Comparison of ENCODE assay signal across 9 mouse cellular contexts in the genomic region with DNA sequence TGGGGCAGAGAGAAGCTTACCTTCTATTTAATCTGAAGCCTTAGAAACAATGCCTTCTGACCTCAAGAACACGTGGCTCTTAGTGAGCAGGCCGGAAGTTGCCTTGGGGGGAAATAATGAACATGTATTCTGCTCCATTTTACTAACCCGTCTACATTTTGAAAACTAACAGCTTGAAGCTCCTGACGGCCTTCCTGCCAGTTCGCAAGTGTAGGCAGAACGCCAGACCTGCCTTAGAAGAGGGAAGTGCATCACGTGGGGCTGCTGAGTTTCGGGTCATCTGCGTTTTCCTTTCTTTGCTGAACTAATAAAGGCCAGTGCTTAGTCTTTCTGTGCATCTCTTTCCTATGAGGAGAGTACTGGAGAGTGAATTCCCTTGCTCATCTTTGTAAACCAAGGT. TPM values are rescaled to one million over a fixed set of nuclear protein-coding genes. Genes with fewer than 3 reads are reported as not detected.
DNase-seq lines count a peak whose midpoint lies in the region; ATAC-seq and TF ChIP-seq lines count a peak whose summit lies in the region.
"Had no signal": no experiment of that assay in that cellular context is flagged by ENCODE, and none has a peak within 500 bp of the region (broad histone marks: within the 10 kb centered on the region; RNA-seq: fewer than 3 reads in every experiment).

No protein-coding gene starts in this region.

- H3K9me3 ChIP-seq in hindbrain, embryonic 13.5 days, result no peaks in the 10 kb centered on the region
- H3K9me3 ChIP-seq: heart, embryonic 15.5 days had no signal

- H3K36me3 ChIP-seq in hindbrain, embryonic 13.5 days, result no peaks in the 10 kb centered on the region
- H3K36me3 ChIP-seq: heart, embryonic 15.5 days had no signal

- peak; percentile 21 to 24 for DNase-seq in layer of hippocampus, postnatal 10 days (ENCODE audit: low spot score in 2 of 2)
- no peak for DNase-seq in layer of hippocampus, adult 9-10 months (ENCODE audit: low spot score)
- peak; percentile 65 to 74 for DNase-seq in kidney, postnatal 4 days
- peak; percentile 57 to 72 for DNase-seq in spleen, postnatal 4 days (ENCODE audit: low spot score in 2 of 2)
- no peak for DNase-seq in frontal cortex, postnatal 25 days (ENCODE audit: low spot score in 2 of 2)
- no peak for DNase-seq in ovary, adult 18-20 months (ENCODE audit: low spot score)

- 79% methylated on average over 9 of the region's 9 CpGs for WGBS in hindbrain, embryonic 13.5 days

- no peak overlapping the region for H3K4me2 ChIP-seq in hindbrain, embryonic 13.5 days
- H3K4me2 ChIP-seq: heart, embryonic 15.5 days had no signal

- no peaks in the 10 kb centered on the region for H3K27me3 ChIP-seq in hindbrain, embryonic 13.5 days
- H3K27me3 ChIP-seq: heart, embryonic 15.5 days had no signal

- peak overlapping the region; percentile 36 for H3K4me3 ChIP-seq in bone marrow macrophage, adult 2 months (ENCODE audit: insufficient read depth, low read length)
- no peak overlapping the region for H3K4me3 ChIP-seq in hindbrain, embryonic 13.5 days
- H3K4me3 ChIP-seq: heart, embryonic 15.5 days had no signal

- H3K4me1 ChIP-seq in bone marrow macrophage, adult 2 months (ENCODE audit: control insufficient read depth, insufficient read depth, low read length), result peaks cover 25% of the 10 kb centered on the region
- H3K4me1 ChIP-seq in hindbrain, embryonic 13.5 days (replicated peaks), result no peaks in the 10 kb centered on the region
- H3K4me1 ChIP-seq: heart, embryonic 15.5 days had no signal

- ATAC-seq in hindbrain, embryonic 13.5 days (ENCODE audit: low FRiP score), result no peak

- no peak overlapping the region for H3K9ac ChIP-seq in hindbrain, embryonic 13.5 days
- H3K9ac ChIP-seq: heart, embryonic 15.5 days had no signal

- no peak for TF ChIP-seq CTCF in bone marrow macrophage, adult 2 months (IDR thresholded peaks at IDR 0.05; ENCODE audit: low read depth, low read length)

- TF ChIP-seq POLR2A in bone marrow macrophage, adult 2 months (IDR thresholded peaks at IDR 0.05; ENCODE audit: borderline replicate concordance, low read depth, low read length), result no peak

- peak overlapping the region; percentile 82 for H3K27ac ChIP-seq in bone marrow macrophage, adult 2 months (ENCODE audit: insufficient read depth, low read depth, low read length)
- no peak overlapping the region for H3K27ac ChIP-seq in hindbrain, embryonic 13.5 days
- H3K27ac ChIP-seq: heart, embryonic 15.5 days had no signal

RNA-seq across cellular contexts. Expression of gene Gm525, which starts 19.1 kb away (rescaled TPM):
- total RNA-seq in layer of hippocampus, postnatal 10 days (2021), result not detected
- polyA plus RNA-seq in bone marrow macrophage, adult 2 months (2012; ENCODE audit: insufficient read depth, insufficient read length, missing spikeins), result not detected in 2 replicates
- not detected in 2 replicates for polyA plus RNA-seq in hindbrain, embryonic 13.5 days (2015; fragmentation: Nextera tagmentation; extraction: Ambion mirVana)

RNA-seq across cellular contexts. Expression of gene Dgke, which starts 26.1 kb away (rescaled TPM):
- total RNA-seq in layer of hippocampus, postnatal 10 days (2021), result 10 to 100 TPM; 35.4 to 37.8 TPM
- polyA plus RNA-seq in bone marrow macrophage, adult 2 months (2012; ENCODE audit: insufficient read depth, insufficient read length, missing spikeins), result 3.4 and 4.4 TPM in 2 replicates
- 14.8 and 15.6 TPM in 2 replicates for polyA plus RNA-seq in hindbrain, embryonic 13.5 days (2015; fragmentation: Nextera tagmentation; extraction: Ambion mirVana)

Comparison
In these comparisons a context has a peak if more than half of its experiments do, and no peak if none do; other contexts are left out.
1. DNase-seq: peak in layer of hippocampus, postnatal 10 days (2 of 2), kidney, postnatal 4 days (2 of 2) and spleen, postnatal 4 days (2 of 2); none in layer of hippocampus, adult 9-10 months (single experiment), frontal cortex, postnatal 25 days (0 of 2) and ovary, adult 18-20 months (single experiment).